9 mouse cellular contexts compared by ENCODE assay signal in genomic region chr6:91085114-91085892, GRCm38 (mm10). TPM values are rescaled to one million over a fixed set of nuclear protein-coding genes. Genes with fewer than 3 reads are reported as not detected.
DNase-seq lines count a peak whose midpoint lies in the region; ATAC-seq lines count a peak whose summit lies in the region.
"Had no signal": no experiment of that assay in that cellular context is flagged by ENCODE, and none has a peak within 500 bp of the region (broad histone marks: within the 10 kb centered on the region; RNA-seq: fewer than 3 reads in every experiment).

No protein-coding gene starts in this region.

- no peak overlapping the region for H3K4me3 ChIP-seq in hindbrain, embryonic 13.5 days
- H3K4me3 ChIP-seq: neural tube, embryonic 12.5 days had no signal

- no peaks in the 10 kb centered on the region for H3K27me3 ChIP-seq in hindbrain, embryonic 13.5 days
- H3K27me3 ChIP-seq: neural tube, embryonic 12.5 days had no signal

- no peak for ATAC-seq in hindbrain, embryonic 13.5 days (ENCODE audit: low FRiP score)

- H3K36me3 ChIP-seq in hindbrain, embryonic 13.5 days, result peaks cover 53% of the 10 kb centered on the region

- no peak overlapping the region for H3K27ac ChIP-seq in hindbrain, embryonic 13.5 days
- H3K27ac ChIP-seq: neural tube, embryonic 12.5 days had no signal

- peak; percentile 16 for DNase-seq in heart, postnatal 4 days
- no peak for DNase-seq in heart, adult 9 months (ENCODE audit: low spot score in 2 of 2)
- DNase-seq in CD4-positive helper T cell, adult 2 months (ENCODE audit: low read depth, low spot score), result peak; percentile 33
- DNase-seq in c-Kit-positive CD71-positive TER-119-negative erythroid progenitor cells, embryonic 14.5 days (ENCODE audit: low read depth), result peak; percentile 58
- peak; percentile 44 for DNase-seq in lung, postnatal 36 days
- DNase-seq in urinary bladder, postnatal 14 days (ENCODE audit: low spot score), result no peak
- DNase-seq in frontal cortex, adult 2 months (ENCODE audit: extremely low spot score in 1 of 2, low spot score in 1 of 2), result no peak

- no peak overlapping the region for H3K4me2 ChIP-seq in hindbrain, embryonic 13.5 days
- H3K4me2 ChIP-seq: neural tube, embryonic 12.5 days had no signal

- no peaks in the 10 kb centered on the region for H3K9me3 ChIP-seq in hindbrain, embryonic 13.5 days
- H3K9me3 ChIP-seq: neural tube, embryonic 12.5 days had no signal

- 81% methylated on average over 5 of the region's 5 CpGs for WGBS in hindbrain, embryonic 13.5 days

- H3K9ac ChIP-seq in hindbrain, embryonic 13.5 days, result no peak overlapping the region
- H3K9ac ChIP-seq: neural tube, embryonic 12.5 days had no signal

- no peaks in the 10 kb centered on the region for H3K4me1 ChIP-seq in hindbrain, embryonic 13.5 days (replicated peaks)
- H3K4me1 ChIP-seq: neural tube, embryonic 12.5 days had no signal

RNA-seq across cellular contexts. Expression of gene Nup210, which starts 31.3 kb away (rescaled TPM):
- total RNA-seq in heart, postnatal 4 days (2021), result 10 to 100 TPM; 13.1 to 15.4 TPM
- 17.0 and 17.4 TPM in 2 replicates for polyA plus RNA-seq in hindbrain, embryonic 13.5 days (2015; fragmentation: Nextera tagmentation; extraction: Ambion mirVana)
- polyA plus RNA-seq in frontal cortex, adult 2 months (2012; rRNA removed), result 26.4 and 26.7 TPM in 2 replicates

Comparison
In these comparisons a context has a peak if more than half of its experiments do, and no peak if none do; other contexts are left out.
1. DNase-seq: peak in heart, postnatal 4 days (single experiment), CD4-positive helper T cell, adult 2 months (single experiment), c-Kit-positive CD71-positive TER-119-negative erythroid progenitor cells, embryonic 14.5 days (single experiment) and lung, postnatal 36 days (single experiment); none in heart, adult 9 months (0 of 2), urinary bladder, postnatal 14 days (single experiment) and frontal cortex, adult 2 months (0 of 2).